Mouse (Mus musculus): Measurements from ENCODE around the gene Gm45713. TPM values are rescaled to one million over a fixed set of nuclear protein-coding genes. Genes with fewer than 3 reads are reported as not detected.
A peak's percentile ranks its signal among the peaks of the same experiment; 100 is the strongest.
"Not testable (repeated sequence)": the region's sequence is repeated elsewhere in the genome, so short reads cannot be mapped to it uniquely, and the experiment has no call there.

Gm45713 gene
- polyA plus RNA-seq, 1 experiment from 2014 or later = 0.72 TPM

- DNase-seq (ENCODE audit: low spot score) = no peak
- 72% methylated on average over 6 of the region's 6 CpGs for WGBS
- H3K9me3 ChIP-seq (ENCODE audit: control insufficient read depth, low read length) = no peaks in the 10 kb centered on the region
- H3K4me1 ChIP-seq (replicated peaks; ENCODE audit: control insufficient read depth, insufficient read depth, low read length) = peaks cover 19% of the 10 kb centered on the region
- H3K4me3 ChIP-seq (ENCODE audit: low read depth, low read length) = no peak overlapping the region
- ATAC-seq (replicated peaks; ENCODE audit: low FRiP score, low TSS enrichment, low read depth) = no peak
- no peaks in the 10 kb centered on the region for H3K27me3 ChIP-seq (replicated peaks; ENCODE audit: control insufficient read depth, insufficient read depth, low read length)
- no peak overlapping the region for H3K4me2 ChIP-seq (ENCODE audit: low read length)
- no peak overlapping the region for H3K9ac ChIP-seq (ENCODE audit: low read length)
- H3K36me3 ChIP-seq (ENCODE audit: control insufficient read depth, insufficient read depth, low read length) = 0 out of 2 replicates have a peak, but pooled peaks cover 3% of the 10 kb centered on the region
- H3K27ac ChIP-seq (ENCODE audit: low read depth) = no peak overlapping the region
Measured at GRCm38 (mm10) chr7:45097479-45097878, 38.6 kb downstream of the Gm45713 start.

GRCm38 (mm10) chr7:45095965-45096364, 40.1 kb downstream of the Gm45713 start:
- H3K4me1 ChIP-seq (replicated peaks; ENCODE audit: control insufficient read depth, insufficient read depth, low read length) = peaks cover 16% of the 10 kb centered on the region
- not testable (repeated sequence) for H3K4me2 ChIP-seq (ENCODE audit: low read length); H3K9ac ChIP-seq (ENCODE audit: low read length); ATAC-seq (replicated peaks; ENCODE audit: low FRiP score, low TSS enrichment, low read depth); DNase-seq (ENCODE audit: low spot score); H3K4me3 ChIP-seq (ENCODE audit: low read depth, low read length); H3K27ac ChIP-seq (ENCODE audit: low read depth); H3K36me3 ChIP-seq (ENCODE audit: control insufficient read depth, insufficient read depth, low read length); H3K9me3 ChIP-seq (ENCODE audit: control insufficient read depth, low read length); H3K27me3 ChIP-seq (replicated peaks; ENCODE audit: control insufficient read depth, insufficient read depth, low read length)
- 94% methylated on average over 14 of the region's 14 CpGs for WGBS

GRCm38 (mm10) chr7:45095367-45095766, 40.7 kb downstream of the Gm45713 start:
- no peak overlapping the region for H3K4me3 ChIP-seq (ENCODE audit: low read depth, low read length)
- 69% methylated on average over 6 of the region's 6 CpGs for WGBS
- H3K9me3 ChIP-seq (ENCODE audit: control insufficient read depth, low read length) = no peaks in the 10 kb centered on the region
- DNase-seq (ENCODE audit: low spot score) (no peak), ATAC-seq (replicated peaks; ENCODE audit: low FRiP score, low TSS enrichment, low read depth) (no peak)
- H3K4me1 ChIP-seq (replicated peaks; ENCODE audit: control insufficient read depth, insufficient read depth, low read length) = peaks cover 20% of the 10 kb centered on the region
- 0 out of 2 replicates have a peak, but pooled peaks cover 3% of the 10 kb centered on the region for H3K36me3 ChIP-seq (ENCODE audit: control insufficient read depth, insufficient read depth, low read length)
- H3K27me3 ChIP-seq (replicated peaks; ENCODE audit: control insufficient read depth, insufficient read depth, low read length) = no peaks in the 10 kb centered on the region
- no peak overlapping the region for H3K4me2 ChIP-seq (ENCODE audit: low read length)
- H3K9ac ChIP-seq (ENCODE audit: low read length) = no peak overlapping the region
- no peak overlapping the region for H3K27ac ChIP-seq (ENCODE audit: low read depth)

GRCm38 (mm10) chr7:45094121-45094520, 41.9 kb downstream of the Gm45713 start:
- H3K9me3 ChIP-seq (ENCODE audit: control insufficient read depth, low read length) = no peaks in the 10 kb centered on the region
- H3K4me1 ChIP-seq (replicated peaks; ENCODE audit: control insufficient read depth, insufficient read depth, low read length) = peaks cover 22% of the 10 kb centered on the region
- DNase-seq (ENCODE audit: low spot score) = no peak
- H3K4me2 ChIP-seq (ENCODE audit: low read length) = no peak overlapping the region
- H3K9ac ChIP-seq (ENCODE audit: low read length) = no peak overlapping the region
- no peak for ATAC-seq (replicated peaks; ENCODE audit: low FRiP score, low TSS enrichment, low read depth)
- no peaks in the 10 kb centered on the region for H3K27me3 ChIP-seq (replicated peaks; ENCODE audit: control insufficient read depth, insufficient read depth, low read length)
- H3K27ac ChIP-seq (ENCODE audit: low read depth) = no peak overlapping the region
- H3K36me3 ChIP-seq (ENCODE audit: control insufficient read depth, insufficient read depth, low read length) = 0 out of 2 replicates have a peak, but pooled peaks cover 6% of the 10 kb centered on the region
- no peak overlapping the region for H3K4me3 ChIP-seq (ENCODE audit: low read depth, low read length)
- WGBS = 23% methylated on average over 7 of the region's 7 CpGs

- Histone ChIP-seq H3K27me3 (replicated peaks; ENCODE audit: control insufficient read depth, insufficient read depth, low read length) (no peaks in the 10 kb centered on the region), H3K27ac (ENCODE audit: low read depth) (peak overlapping the region; percentile 89), H3K4me2 (ENCODE audit: low read length) (no peak overlapping the region), H3K9ac (ENCODE audit: low read length) (no peak overlapping the region), H3K4me1 (replicated peaks; ENCODE audit: control insufficient read depth, insufficient read depth, low read length) (peaks cover 22% of the 10 kb centered on the region), H3K36me3 (ENCODE audit: control insufficient read depth, insufficient read depth, low read length) (peaks cover 12% of the 10 kb centered on the region), H3K4me3 (ENCODE audit: low read depth, low read length) (no peak overlapping the region), H3K9me3 (ENCODE audit: control insufficient read depth, low read length) (no peaks in the 10 kb centered on the region)
- DNase-seq (ENCODE audit: low spot score) (no peak), ATAC-seq (replicated peaks; ENCODE audit: low FRiP score, low TSS enrichment, low read depth) (no peak)
- 29% methylated on average over 16 of the region's 18 CpGs for WGBS
Measured at GRCm38 (mm10) chr7:45093516-45093905, 42.5 kb downstream of the Gm45713 start.

GRCm38 (mm10) chr7:45092828-45093515, 43.1 kb downstream of the Gm45713 start:
- no peak for ATAC-seq (replicated peaks; ENCODE audit: low FRiP score, low TSS enrichment, low read depth)
- H3K9ac ChIP-seq (ENCODE audit: low read length) = no peak overlapping the region
- H3K27me3 ChIP-seq (replicated peaks; ENCODE audit: control insufficient read depth, insufficient read depth, low read length) = no peaks in the 10 kb centered on the region
- no peak overlapping the region for H3K4me3 ChIP-seq (ENCODE audit: low read depth, low read length)
- no peaks in the 10 kb centered on the region for H3K9me3 ChIP-seq (ENCODE audit: control insufficient read depth, low read length)
- peak overlapping the region; percentile 69; the same call in 1 of the 2 replicates for H3K4me2 ChIP-seq (ENCODE audit: low read length)
- peaks cover 22% of the 10 kb centered on the region for H3K4me1 ChIP-seq (replicated peaks; ENCODE audit: control insufficient read depth, insufficient read depth, low read length)
- 38% methylated on average over 12 of the region's 12 CpGs for WGBS
- peaks cover 17% of the 10 kb centered on the region for H3K36me3 ChIP-seq (ENCODE audit: control insufficient read depth, insufficient read depth, low read length)
- DNase-seq (ENCODE audit: low spot score) = no peak
- peak overlapping the region; percentile 89 for H3K27ac ChIP-seq (ENCODE audit: low read depth)

GRCm38 (mm10) chr7:45092048-45092447, 44.0 kb downstream of the Gm45713 start, which contains the start of gene Rcn3:
Rcn3 (minus strand) TSS chr7:45092221.
- Histone ChIP-seq H3K4me3 (ENCODE audit: low read depth, low read length) (peak within 1 kb of the TSS; percentile 58), H3K4me1 (replicated peaks; ENCODE audit: control insufficient read depth, insufficient read depth, low read length) (peaks cover 22% of the 10 kb centered on the region), H3K9me3 (ENCODE audit: control insufficient read depth, low read length) (no peaks in the 10 kb centered on the region), H3K9ac (ENCODE audit: low read length) (peak within 1 kb of the TSS; percentile 79), H3K27ac (ENCODE audit: low read depth) (peak within 1 kb of the TSS; percentile 89), H3K36me3 (ENCODE audit: control insufficient read depth, insufficient read depth, low read length) (peaks cover 23% of the 10 kb centered on the region), H3K4me2 (ENCODE audit: low read length) (peak within 1 kb of the TSS; percentile 69), H3K27me3 (replicated peaks; ENCODE audit: control insufficient read depth, insufficient read depth, low read length) (no peaks in the 10 kb centered on the region)
- 1% methylated on average over 16 of the region's 16 CpGs for WGBS
- DNase-seq (ENCODE audit: low spot score) (peak; percentile 92), ATAC-seq (replicated peaks; ENCODE audit: low FRiP score, low TSS enrichment, low read depth) (peak; percentile 90)

- Histone ChIP-seq H3K27ac (ENCODE audit: low read depth) (peak overlapping the region; percentile 89), H3K4me2 (ENCODE audit: low read length) (peak overlapping the region; percentile 69), H3K27me3 (replicated peaks; ENCODE audit: control insufficient read depth, insufficient read depth, low read length) (no peaks in the 10 kb centered on the region), H3K4me1 (replicated peaks; ENCODE audit: control insufficient read depth, insufficient read depth, low read length) (peaks cover 22% of the 10 kb centered on the region), H3K9me3 (ENCODE audit: control insufficient read depth, low read length) (no peaks in the 10 kb centered on the region), H3K36me3 (ENCODE audit: control insufficient read depth, insufficient read depth, low read length) (peaks cover 31% of the 10 kb centered on the region), H3K9ac (ENCODE audit: low read length) (peak overlapping the region; percentile 79), H3K4me3 (ENCODE audit: low read depth, low read length) (peak overlapping the region; percentile 58)
- DNase-seq (ENCODE audit: low spot score) = peak; percentile 82
- WGBS = 10% methylated on average over 35 of the region's 35 CpGs
- peak; percentile 54 for ATAC-seq (replicated peaks; ENCODE audit: low FRiP score, low TSS enrichment, low read depth)
Measured at GRCm38 (mm10) chr7:45091001-45091990, 44.7 kb downstream of the Gm45713 start.

All from intestine, embryonic 14.5 days (tissue).